Mouse (Mus musculus) neutrophil, adult 65 days (primary cell): ENCODE data around the gene Hist1h4h. TPM values are rescaled to one million over a fixed set of nuclear protein-coding genes. Genes with fewer than 3 reads are reported as not detected.

Experiments used
- total RNA-seq: library from RNA; stranded (reverse); gene quantifications from 2 replicates; pipeline ENCODE4 v1.2.4, GENCODE M21; 2023

Hist1h4h gene
- total RNA-seq, 1 experiment from 2014 or later = 492 TPM

Other genes with a start within 250 kb of the Hist1h4h start
- 7.8 and 8.0 TPM in 2 replicates for gene Zfp322a, start 161.8 kb upstream of the Hist1h4h start, total RNA-seq
- 9.1 and 10.2 TPM in 2 replicates for gene Abt1, start 107.2 kb upstream of the Hist1h4h start, total RNA-seq
- not detected in 2 replicates for gene Btn1a1, start 65.1 kb upstream of the Hist1h4h start, total RNA-seq
- not detected in 2 replicates for gene Btn2a2, start 42.2 kb upstream of the Hist1h4h start, total RNA-seq
- gene Hist1h2af, start 2.9 kb downstream of the Hist1h4h start, total RNA-seq = 675 and 802 TPM in 2 replicates
- 96.3 and 179 TPM in 2 replicates for gene Hist1h3g, start 4.4 kb downstream of the Hist1h4h start, total RNA-seq
- 54.8 and 79.6 TPM in 2 replicates for gene Hist1h2bh, start 12.3 kb downstream of the Hist1h4h start, total RNA-seq
- gene Hist1h3f, start 13.0 kb downstream of the Hist1h4h start, total RNA-seq = 164 and 316 TPM in 2 replicates
- 1,320 and 1,633 TPM in 2 replicates for gene Hist1h4f, start 20.6 kb downstream of the Hist1h4h start, total RNA-seq
- gene Hist1h1d, start 22.2 kb downstream of the Hist1h4h start, total RNA-seq = 65.0 and 74.8 TPM in 2 replicates
- gene Hist1h3e, start 31.3 kb downstream of the Hist1h4h start, total RNA-seq = 389 and 653 TPM in 2 replicates
- 112 and 128 TPM in 2 replicates for gene Hist1h2ae, start 40.2 kb downstream of the Hist1h4h start, total RNA-seq
- gene Hist1h2bg, start 40.3 kb downstream of the Hist1h4h start, total RNA-seq = 877 and 1,185 TPM in 2 replicates
- 501 and 811 TPM in 2 replicates for gene Hist1h2bf, start 43.1 kb downstream of the Hist1h4h start, total RNA-seq
- 41.5 and 76.0 TPM in 2 replicates for gene Hist1h2ad, start 43.3 kb downstream of the Hist1h4h start, total RNA-seq
- 49.0 and 98.9 TPM in 2 replicates for gene Hist1h3d, start 44.7 kb downstream of the Hist1h4h start, total RNA-seq
- 447 and 512 TPM in 2 replicates for gene Hist1h4d, start 50.5 kb downstream of the Hist1h4h start, total RNA-seq
- gene Hist1h2be, start 90.1 kb downstream of the Hist1h4h start, total RNA-seq = 59.1 and 80.7 TPM in 2 replicates
- 628 and 671 TPM in 2 replicates for gene Hist1h1e, start 91.5 kb downstream of the Hist1h4h start, total RNA-seq
- 21.4 and 34.7 TPM in 2 replicates for gene Hist1h2ac, start 152.9 kb downstream of the Hist1h4h start, total RNA-seq
- 85.6 and 87.8 TPM in 2 replicates for gene Hist1h2bc, start 153.1 kb downstream of the Hist1h4h start, total RNA-seq
- 0.75 TPM in 1 of 2 replicates, not detected in the other for gene Hist1h1t, start 164.8 kb downstream of the Hist1h4h start, total RNA-seq
- 147 and 286 TPM in 2 replicates for gene Hist1h4c, start 167.4 kb downstream of the Hist1h4h start, total RNA-seq
- 2.0 and 2.2 TPM in 2 replicates for gene Hfe, start 179.8 kb downstream of the Hist1h4h start, total RNA-seq
- gene Hist1h1c, start 207.8 kb downstream of the Hist1h4h start, total RNA-seq = 1,418 and 1,573 TPM in 2 replicates
- 379 and 485 TPM in 2 replicates for gene Hist1h3c, start 214.6 kb downstream of the Hist1h4h start, total RNA-seq
- gene Hist1h2bb, start 215.7 kb downstream of the Hist1h4h start, total RNA-seq = 566 and 573 TPM in 2 replicates
- 470 and 881 TPM in 2 replicates for gene Hist1h2ab, start 220.1 kb downstream of the Hist1h4h start, total RNA-seq
- 584 and 951 TPM in 2 replicates for gene Hist1h3b, start 221.2 kb downstream of the Hist1h4h start, total RNA-seq
- 196 and 310 TPM in 2 replicates for gene Hist1h4b, start 226.0 kb downstream of the Hist1h4h start, total RNA-seq
- gene Hist1h4a, start 230.2 kb downstream of the Hist1h4h start, total RNA-seq = 278 and 356 TPM in 2 replicates
- gene Hist1h3a, start 231.3 kb downstream of the Hist1h4h start, total RNA-seq = 546 and 576 TPM in 2 replicates
- gene Hist1h1a, start 232.6 kb downstream of the Hist1h4h start, total RNA-seq = 193 and 241 TPM in 2 replicates
- not detected in 2 replicates for gene Trim38, start 238.9 kb downstream of the Hist1h4h start, total RNA-seq